Mouse (Mus musculus): Measurements from ENCODE around the gene Cntnap1. TPM values are rescaled to one million over a fixed set of nuclear protein-coding genes. Genes with fewer than 3 reads are reported as not detected.
A peak's percentile ranks its signal among the peaks of the same experiment; 100 is the strongest.

The Cntnap1 gene
- polyA plus RNA-seq, 1 experiment: 0.28 TPM

GRCm38 (mm10) chr11:101170811-101171610 is 688 bp downstream of the Cntnap1 start, which contains the start of gene Plekhh3:
Gene Plekhh3 (minus strand): TSS chr11:101171351.
- TF ChIP-seq MYOD1 (IDR thresholded peaks at IDR 0.05; ENCODE audit: control insufficient read depth, insufficient read length, low read depth) (no peak), USF1 (IDR thresholded peaks at IDR 0.05; ENCODE audit: low read depth) (peak; percentile 49), CEBPB (IDR thresholded peaks at IDR 0.05; ENCODE audit: low read depth) (peak; percentile 90)
- Histone ChIP-seq H3K27me3 (ENCODE audit: control insufficient read depth, insufficient read depth, insufficient read length) (no peaks in the 10 kb centered on the region), H3K79me3 (ENCODE audit: low read depth) (peaks cover 19% of the 10 kb centered on the region), H3ac (ENCODE audit: control insufficient read depth, insufficient read length, low read depth) (peak within 1 kb of the TSS; percentile 94), H3K4me3 (ENCODE audit: insufficient read depth, poor library complexity, severe bottlenecking) (peak within 1 kb of the TSS; percentile 64), H3K36me3 (ENCODE audit: control insufficient read depth, insufficient read depth) (peaks cover 15% of the 10 kb centered on the region), H3K79me2 (ENCODE audit: control insufficient read depth, insufficient read depth) (peaks cover 32% of the 10 kb centered on the region)

DNA sequence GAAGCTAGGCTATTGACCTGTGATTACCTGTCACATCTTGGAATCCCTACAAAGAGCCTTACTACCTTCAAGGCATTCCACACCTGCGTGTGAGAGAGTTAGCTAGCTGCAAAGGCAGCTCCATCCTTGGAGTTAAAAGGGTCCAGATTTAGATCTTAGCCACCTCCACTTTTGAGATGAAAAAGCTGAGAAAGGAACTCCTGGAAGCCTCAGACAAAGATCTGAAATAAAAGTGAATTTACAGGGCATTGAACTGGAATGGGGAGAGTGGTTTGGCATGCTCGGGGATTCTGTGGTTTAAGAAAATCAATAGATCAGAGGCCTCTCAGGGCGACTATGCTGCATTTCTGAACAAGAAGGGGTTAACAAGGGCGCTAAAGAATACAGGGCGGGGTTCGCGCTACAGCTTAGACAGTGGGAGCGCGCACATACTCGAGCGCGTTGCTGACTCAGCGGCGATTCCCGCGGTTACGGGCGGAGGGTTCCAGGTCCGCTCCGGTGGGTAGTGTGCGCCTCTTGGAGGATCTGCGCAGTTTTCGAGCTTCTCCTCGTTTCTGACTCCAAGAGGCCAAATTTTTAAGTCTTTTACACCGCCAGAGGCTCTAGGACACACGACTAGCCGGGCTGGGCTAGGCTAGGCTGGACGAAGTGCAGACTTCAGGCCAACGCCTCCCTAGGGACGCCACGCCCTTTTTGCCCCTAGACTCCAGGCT is 1.6 kb downstream of the Cntnap1 start:
- Histone ChIP-seq H3K36me3 (ENCODE audit: control insufficient read depth, insufficient read depth) (peaks cover 8% of the 10 kb centered on the region), H3K27me3 (ENCODE audit: control insufficient read depth, insufficient read depth, insufficient read length) (no peaks in the 10 kb centered on the region), H3ac (ENCODE audit: control insufficient read depth, insufficient read length, low read depth) (peak overlapping the region; percentile 73), H3K79me2 (ENCODE audit: control insufficient read depth, insufficient read depth) (peaks cover 32% of the 10 kb centered on the region), H3K4me3 (ENCODE audit: insufficient read depth, poor library complexity, severe bottlenecking) (peak overlapping the region; percentile 34), H3K79me3 (ENCODE audit: low read depth) (peaks cover 19% of the 10 kb centered on the region)
- TF ChIP-seq MAX (IDR thresholded peaks at IDR 0.05) (peak; percentile 30), USF1 (IDR thresholded peaks at IDR 0.05; ENCODE audit: low read depth) (no peak)

- peaks cover 32% of the 10 kb centered on the region for H3K79me2 ChIP-seq (ENCODE audit: control insufficient read depth, insufficient read depth)
- H3K27me3 ChIP-seq (ENCODE audit: control insufficient read depth, insufficient read depth, insufficient read length): no peaks in the 10 kb centered on the region
- no peak for TF ChIP-seq CTCF (IDR thresholded peaks at IDR 0.05; ENCODE audit: control insufficient read depth, insufficient read depth, insufficient read length)
- H3K36me3 ChIP-seq (ENCODE audit: control insufficient read depth, insufficient read depth): peaks cover 2% of the 10 kb centered on the region
- peak overlapping the region; percentile 34 for H3K4me3 ChIP-seq (ENCODE audit: insufficient read depth, poor library complexity, severe bottlenecking)
- peaks cover 19% of the 10 kb centered on the region for H3K79me3 ChIP-seq (ENCODE audit: low read depth)
- H3ac ChIP-seq (ENCODE audit: control insufficient read depth, insufficient read length, low read depth): peak overlapping the region; percentile 73
Measured at GRCm38 (mm10) chr11:101172434-101172815, 2.1 kb downstream of the Cntnap1 start.

DNA sequence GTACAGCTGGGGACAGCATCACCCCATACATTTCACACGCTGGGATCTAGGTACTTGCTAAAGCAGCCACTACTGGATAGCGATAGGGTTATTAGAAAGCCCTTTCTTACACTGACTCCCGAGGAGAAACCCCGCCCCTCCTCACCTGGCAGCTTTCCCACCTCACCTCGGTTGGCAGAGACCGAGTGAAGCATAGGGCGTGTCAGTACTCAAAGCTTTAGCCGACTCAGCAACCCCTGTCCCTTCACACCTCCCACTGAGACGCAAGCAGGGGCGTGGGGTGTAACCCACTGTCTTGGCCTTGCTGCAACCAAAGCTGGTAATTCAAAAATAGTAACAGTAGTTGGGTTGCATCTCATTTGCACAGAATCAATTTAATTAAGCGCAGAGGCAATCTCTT is 2.8 kb downstream of the Cntnap1 start:
- no peaks in the 10 kb centered on the region for H3K36me3 ChIP-seq (ENCODE audit: control insufficient read depth, insufficient read depth)
- H3ac ChIP-seq (ENCODE audit: control insufficient read depth, insufficient read length, low read depth): no peak overlapping the region
- H3K4me3 ChIP-seq (ENCODE audit: insufficient read depth, poor library complexity, severe bottlenecking): no peak overlapping the region
- H3K27me3 ChIP-seq (ENCODE audit: control insufficient read depth, insufficient read depth, insufficient read length): no peaks in the 10 kb centered on the region
- peaks cover 19% of the 10 kb centered on the region for H3K79me3 ChIP-seq (ENCODE audit: low read depth)
- peaks cover 29% of the 10 kb centered on the region for H3K79me2 ChIP-seq (ENCODE audit: control insufficient read depth, insufficient read depth)
- TF ChIP-seq USF1 (IDR thresholded peaks at IDR 0.05; ENCODE audit: low read depth): no peak
- no peak for TF ChIP-seq MYOG (IDR thresholded peaks at IDR 0.05; ENCODE audit: control insufficient read depth, extremely low read depth, insufficient read length)
- TF ChIP-seq MYOD1 (IDR thresholded peaks at IDR 0.05; ENCODE audit: control insufficient read depth, insufficient read length, low read depth): no peak
- TF ChIP-seq CEBPB (IDR thresholded peaks at IDR 0.05; ENCODE audit: low read depth): no peak
- TF ChIP-seq CTCF (IDR thresholded peaks at IDR 0.05; ENCODE audit: control insufficient read depth, insufficient read depth, insufficient read length): no peak
- no peak for TF ChIP-seq FOSL1 (IDR thresholded peaks at IDR 0.05; ENCODE audit: insufficient read depth, low read length, poor library complexity, severe bottlenecking)
- TF ChIP-seq MAX (IDR thresholded peaks at IDR 0.05): no peak

DNA sequence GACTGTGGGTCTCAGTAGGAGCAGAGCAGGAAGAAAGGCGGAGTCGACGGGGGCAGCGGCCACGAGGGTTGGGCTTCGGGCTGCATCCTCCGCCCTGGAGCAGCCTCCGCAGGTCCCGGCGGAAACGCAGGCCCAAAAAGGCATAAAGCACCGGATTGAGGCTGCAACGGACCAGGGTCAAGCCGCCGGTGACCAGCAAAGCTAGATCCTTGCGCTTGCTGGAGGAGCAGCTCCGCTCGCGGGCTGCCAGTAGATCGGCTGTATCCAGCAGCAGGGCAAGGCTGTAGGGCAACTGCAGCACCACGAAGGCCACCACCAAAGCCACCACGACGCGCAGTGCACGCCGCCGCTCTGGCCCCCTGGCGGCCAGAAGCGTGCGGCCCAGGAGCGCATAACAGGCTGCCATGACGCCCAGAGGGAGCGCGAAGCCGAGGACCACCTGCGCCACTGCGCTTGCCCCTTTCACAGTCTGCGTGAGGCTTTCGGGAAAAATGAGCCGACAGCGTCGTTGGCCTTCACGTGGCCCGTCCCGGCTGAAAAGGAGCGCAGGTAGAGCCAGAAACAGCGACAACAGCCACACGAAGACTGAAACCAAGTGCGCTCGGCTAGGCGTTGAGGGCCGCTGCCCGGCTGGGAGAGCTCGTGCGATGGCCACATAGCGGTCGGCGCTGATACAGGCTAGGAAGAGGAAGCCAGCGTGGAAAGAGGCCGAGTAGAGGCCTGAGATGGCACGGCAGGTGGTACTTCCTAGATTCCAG is 3.5 kb downstream of the Cntnap1 start:
- H3K27me3 ChIP-seq (ENCODE audit: control insufficient read depth, insufficient read depth, insufficient read length): no peaks in the 10 kb centered on the region
- H3K4me3 ChIP-seq (ENCODE audit: insufficient read depth, poor library complexity, severe bottlenecking): peak overlapping the region; percentile 29
- peaks cover 22% of the 10 kb centered on the region for H3K79me2 ChIP-seq (ENCODE audit: control insufficient read depth, insufficient read depth)
- no peaks in the 10 kb centered on the region for H3K36me3 ChIP-seq (ENCODE audit: control insufficient read depth, insufficient read depth)
- peaks cover 17% of the 10 kb centered on the region for H3K79me3 ChIP-seq (ENCODE audit: low read depth)
- peak overlapping the region; percentile 65 for H3ac ChIP-seq (ENCODE audit: control insufficient read depth, insufficient read length, low read depth)
- TF ChIP-seq CTCF (IDR thresholded peaks at IDR 0.05; ENCODE audit: control insufficient read depth, insufficient read depth, insufficient read length) (peak; percentile 99), USF1 (IDR thresholded peaks at IDR 0.05; ENCODE audit: low read depth) (no peak), MAX (IDR thresholded peaks at IDR 0.05) (peak; percentile 94)

- no peaks in the 10 kb centered on the region for H3K27me3 ChIP-seq (ENCODE audit: control insufficient read depth, insufficient read depth, insufficient read length)
- H3K4me3 ChIP-seq (ENCODE audit: insufficient read depth, poor library complexity, severe bottlenecking): peak overlapping the region; percentile 29
- peaks cover 16% of the 10 kb centered on the region for H3K79me2 ChIP-seq (ENCODE audit: control insufficient read depth, insufficient read depth)
Measured at GRCm38 (mm10) chr11:101174389-101174745, 4.0 kb downstream of the Cntnap1 start.

More at GRCm38 (mm10) chr11:101174389-101174745, 4.0 kb downstream of the Cntnap1 start:
- H3K36me3 ChIP-seq (ENCODE audit: control insufficient read depth, insufficient read depth): no peaks in the 10 kb centered on the region
- H3ac ChIP-seq (ENCODE audit: control insufficient read depth, insufficient read length, low read depth): no peak overlapping the region
- H3K79me3 ChIP-seq (ENCODE audit: low read depth): peaks cover 11% of the 10 kb centered on the region
- no peak for TF ChIP-seq CTCF (IDR thresholded peaks at IDR 0.05; ENCODE audit: control insufficient read depth, insufficient read depth, insufficient read length)
- no peak for TF ChIP-seq MYOG (IDR thresholded peaks at IDR 0.05; ENCODE audit: control insufficient read depth, extremely low read depth, insufficient read length)
- no peak for TF ChIP-seq FOSL1 (IDR thresholded peaks at IDR 0.05; ENCODE audit: insufficient read depth, low read length, poor library complexity, severe bottlenecking)
- no peak for TF ChIP-seq CEBPB (IDR thresholded peaks at IDR 0.05; ENCODE audit: low read depth)
- no peak for TF ChIP-seq MAX (IDR thresholded peaks at IDR 0.05)
- TF ChIP-seq MYOD1 (IDR thresholded peaks at IDR 0.05; ENCODE audit: control insufficient read depth, insufficient read length, low read depth): no peak
- TF ChIP-seq USF1 (IDR thresholded peaks at IDR 0.05; ENCODE audit: low read depth): no peak
